Mouse (Mus musculus): ENCODE data around the gene Epas1.

Gene Epas1

GRCm38 (mm10) chr17:86791925-86792324 lies 38.4 kb downstream of the Epas1 start:
- no peak for DNase-seq

GRCm38 (mm10) chr17:86795773-86796172 lies 42.3 kb downstream of the Epas1 start:
- no peak for DNase-seq

- DNase-seq: no peak
Measured at GRCm38 (mm10) chr17:86797031-86797430, 43.5 kb downstream of the Epas1 start.

GRCm38 (mm10) chr17:86798460-86798859 lies 45.0 kb downstream of the Epas1 start:
- DNase-seq: no peak

GRCm38 (mm10) chr17:86798951-86799350 lies 45.5 kb downstream of the Epas1 start:
- DNase-seq: no peak

GRCm38 (mm10) chr17:86800535-86800934 lies 47.0 kb downstream of the Epas1 start:
- no peak for DNase-seq

GRCm38 (mm10) chr17:86801213-86801815 lies 47.8 kb downstream of the Epas1 start:
- DNase-seq: no peak

- no peak for DNase-seq
Measured at GRCm38 (mm10) chr17:86801876-86802275, 48.4 kb downstream of the Epas1 start.

- DNase-seq: no peak
Measured at GRCm38 (mm10) chr17:86802351-86802985, 49.0 kb downstream of the Epas1 start.

GRCm38 (mm10) chr17:86803147-86803546 lies 49.6 kb downstream of the Epas1 start:
- DNase-seq: no peak

- no peak for DNase-seq
Measured at GRCm38 (mm10) chr17:86803653-86804052, 50.2 kb downstream of the Epas1 start.

- peak; percentile 14 to 16 for DNase-seq
Measured at GRCm38 (mm10) chr17:86812029-86812428, 58.5 kb downstream of the Epas1 start.

GRCm38 (mm10) chr17:86814320-86814719 lies 60.8 kb downstream of the Epas1 start:
- DNase-seq: no peak

GRCm38 (mm10) chr17:86815016-86815865 lies 61.7 kb downstream of the Epas1 start:
- DNase-seq: no peak

GRCm38 (mm10) chr17:86822017-86822737 lies 68.7 kb downstream of the Epas1 start:
- no peak for DNase-seq

- no peak for DNase-seq
Measured at GRCm38 (mm10) chr17:86824502-86825162, 71.1 kb downstream of the Epas1 start.

- DNase-seq: no peak
Measured at GRCm38 (mm10) chr17:86825163-86825902, 71.8 kb downstream of the Epas1 start.

GRCm38 (mm10) chr17:86826376-86826775 lies 72.9 kb downstream of the Epas1 start:
- no peak for DNase-seq

GRCm38 (mm10) chr17:86827391-86828165 lies 74.1 kb downstream of the Epas1 start:
- no peak for DNase-seq

GRCm38 (mm10) chr17:86828500-86828899 lies 75.0 kb downstream of the Epas1 start:
- DNase-seq: no peak

Data from cerebellum, adult 18-20 months (tissue).